Mouse (Mus musculus): ENCODE measurements around the gene Fxyd1. TPM values are rescaled to one million over a fixed set of nuclear protein-coding genes. Genes with fewer than 3 reads are reported as not detected.

The Fxyd1 gene
- polyA plus RNA-seq, 1 experiment = not detected

DNA sequence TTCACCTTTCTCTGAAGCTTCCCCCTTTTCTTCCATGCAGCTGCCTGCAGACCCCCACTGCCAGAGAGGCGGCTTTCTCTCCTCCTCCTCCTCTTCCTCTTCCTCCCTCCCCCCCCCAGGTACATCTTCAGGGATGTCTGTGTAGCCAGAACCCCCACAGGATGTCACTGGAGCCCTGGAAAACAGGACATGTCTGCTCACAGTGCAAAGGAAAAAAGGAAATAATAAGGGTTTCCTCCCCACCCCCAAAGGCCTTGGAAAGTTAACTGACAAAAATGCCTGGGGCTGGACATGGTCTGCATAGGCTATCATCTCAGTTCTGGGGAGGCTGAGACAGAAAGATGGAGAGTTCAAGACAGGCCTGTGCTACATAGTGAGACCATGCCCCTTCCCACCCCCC is 24.1 kb upstream of the Fxyd1 start:
- WGBS = 83% methylated on average over 1 of the region's 1 CpGs
- Histone ChIP-seq H3K4me3 (ENCODE audit: insufficient read depth, low read depth, low read length) (no peak overlapping the region), H3K4me1 (ENCODE audit: control insufficient read depth, insufficient read depth, low read length) (peaks cover 17% of the 10 kb centered on the region), H3K27ac (ENCODE audit: insufficient read depth, low read depth, low read length) (no peak overlapping the region)
- TF ChIP-seq POLR2A (IDR thresholded peaks at IDR 0.05; ENCODE audit: insufficient read depth, low read depth, low read length) = no peak
- no peak for TF ChIP-seq CTCF (IDR thresholded peaks at IDR 0.05; ENCODE audit: insufficient read depth, low read depth, low read length)

DNA sequence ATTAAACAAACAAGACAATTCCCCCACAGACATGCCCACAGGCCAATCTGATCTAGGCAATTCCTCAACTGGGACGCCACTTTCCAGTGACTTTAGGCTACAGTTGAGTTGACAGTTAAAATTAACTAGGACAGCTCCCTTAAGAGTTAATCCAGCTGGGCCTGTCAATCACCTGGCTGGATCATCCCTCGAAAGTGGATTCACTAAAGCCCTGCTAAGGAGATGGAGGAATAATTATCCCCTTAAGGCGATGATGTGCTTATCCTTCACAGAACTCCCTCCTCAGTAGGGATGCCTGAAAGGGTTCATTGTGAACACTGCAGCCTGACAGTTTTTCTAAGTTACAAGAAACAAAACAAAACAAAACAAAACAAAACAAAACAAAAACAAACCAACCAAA is 23.6 kb upstream of the Fxyd1 start:
- peaks cover 13% of the 10 kb centered on the region for H3K4me1 ChIP-seq (ENCODE audit: control insufficient read depth, insufficient read depth, low read length)
- no peak overlapping the region for H3K4me3 ChIP-seq (ENCODE audit: insufficient read depth, low read depth, low read length)
- TF ChIP-seq CTCF (IDR thresholded peaks at IDR 0.05; ENCODE audit: insufficient read depth, low read depth, low read length) (no peak), POLR2A (IDR thresholded peaks at IDR 0.05; ENCODE audit: insufficient read depth, low read depth, low read length) (no peak)
- H3K27ac ChIP-seq (ENCODE audit: insufficient read depth, low read depth, low read length) = no peak overlapping the region
- 55% methylated on average over 3 of the region's 3 CpGs for WGBS

DNA sequence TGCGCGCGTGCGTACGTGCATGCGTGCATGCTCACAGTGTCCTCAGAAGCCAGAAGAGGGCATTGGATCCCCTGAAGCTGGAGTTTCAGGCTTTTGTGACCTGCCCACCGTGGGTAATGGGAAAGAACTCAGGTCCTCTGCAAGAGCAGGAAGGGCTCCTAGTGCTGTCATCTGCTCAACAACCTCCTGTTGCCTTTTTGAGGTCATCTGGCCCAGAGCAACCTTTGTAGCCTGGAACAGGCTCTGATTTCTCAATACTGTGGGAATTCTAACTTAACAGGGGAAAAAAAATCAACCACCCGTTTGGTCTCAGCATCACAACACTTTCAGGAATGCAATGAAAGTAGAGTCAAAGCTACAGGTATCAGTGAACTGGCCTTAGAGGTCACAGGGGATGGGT is 22.7 kb upstream of the Fxyd1 start:
- H3K27ac ChIP-seq (ENCODE audit: insufficient read depth, low read depth, low read length) = no peak overlapping the region
- peaks cover 9% of the 10 kb centered on the region for H3K4me1 ChIP-seq (ENCODE audit: control insufficient read depth, insufficient read depth, low read length)
- no peak overlapping the region for H3K4me3 ChIP-seq (ENCODE audit: insufficient read depth, low read depth, low read length)
- 92% methylated on average over 8 of the region's 8 CpGs for WGBS
- TF ChIP-seq POLR2A (IDR thresholded peaks at IDR 0.05; ENCODE audit: insufficient read depth, low read depth, low read length) (no peak), CTCF (IDR thresholded peaks at IDR 0.05; ENCODE audit: insufficient read depth, low read depth, low read length) (no peak)

DNA sequence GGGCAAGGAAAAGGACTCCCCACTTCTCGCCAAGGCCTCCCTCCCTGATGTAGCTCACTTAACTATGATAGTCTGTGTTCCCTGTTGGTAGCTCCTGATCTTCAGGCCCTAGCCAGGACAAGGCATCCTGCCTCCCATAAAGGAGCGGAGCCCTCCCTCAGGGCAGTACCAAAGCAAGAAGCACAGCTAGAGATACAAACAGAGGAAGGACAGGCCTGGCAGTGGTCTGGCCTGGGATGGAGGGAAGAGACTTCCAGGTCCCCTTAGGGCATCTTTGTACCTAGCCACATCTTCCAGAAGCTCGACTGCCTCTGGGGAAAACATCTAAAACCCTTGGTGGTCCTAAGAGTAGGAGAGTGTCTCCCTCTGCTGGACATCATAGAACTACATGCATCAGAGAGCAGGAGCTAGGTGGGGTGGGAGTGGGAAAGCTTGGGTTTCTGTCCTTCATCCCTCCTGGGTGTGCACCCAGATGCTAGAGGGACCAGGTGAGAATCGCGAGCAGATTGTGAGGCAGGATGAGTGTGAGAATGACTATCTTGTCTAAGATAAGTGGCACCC is 21.0 kb upstream of the Fxyd1 start:
- H3K4me1 ChIP-seq (ENCODE audit: control insufficient read depth, insufficient read depth, low read length) = peaks cover 7% of the 10 kb centered on the region
- no peak overlapping the region for H3K4me3 ChIP-seq (ENCODE audit: insufficient read depth, low read depth, low read length)
- peak overlapping the region; percentile 43 for H3K27ac ChIP-seq (ENCODE audit: insufficient read depth, low read depth, low read length)
- TF ChIP-seq CTCF (IDR thresholded peaks at IDR 0.05; ENCODE audit: insufficient read depth, low read depth, low read length) = peak; percentile 29; the same call in 1 of the 2 replicates
- TF ChIP-seq POLR2A (IDR thresholded peaks at IDR 0.05; ENCODE audit: insufficient read depth, low read depth, low read length) = no peak
- 39% methylated on average over 5 of the region's 5 CpGs for WGBS

DNA sequence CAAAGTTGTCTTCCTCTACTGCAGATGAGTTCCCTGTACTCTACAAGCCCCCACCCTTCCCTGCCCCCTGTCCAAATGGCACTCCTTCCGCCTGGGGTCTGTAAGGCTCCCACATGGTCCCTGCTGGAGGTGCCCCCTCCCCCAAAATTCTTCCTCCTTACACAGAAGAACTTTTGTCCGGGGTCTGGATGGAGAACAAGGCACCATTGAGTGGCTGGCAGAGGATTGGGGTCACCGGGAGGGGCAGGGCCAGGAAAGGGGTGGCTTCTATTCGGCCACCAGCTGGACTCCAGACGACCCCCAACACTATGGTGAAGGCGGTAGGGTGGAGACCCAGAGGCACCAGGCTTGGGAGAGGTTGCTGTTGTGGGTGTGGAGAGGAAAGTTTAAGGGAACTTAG is 20.5 kb upstream of the Fxyd1 start:
- Histone ChIP-seq H3K27ac (ENCODE audit: insufficient read depth, low read depth, low read length) (peak overlapping the region; percentile 43; the same call in 1 of the 2 replicates), H3K4me1 (ENCODE audit: control insufficient read depth, insufficient read depth, low read length) (peaks cover 4% of the 10 kb centered on the region; the same call in 1 of the 2 replicates), H3K4me3 (ENCODE audit: insufficient read depth, low read depth, low read length) (no peak overlapping the region)
- 24% methylated on average over 6 of the region's 6 CpGs for WGBS
- no peak for TF ChIP-seq POLR2A (IDR thresholded peaks at IDR 0.05; ENCODE audit: insufficient read depth, low read depth, low read length)
- TF ChIP-seq CTCF (IDR thresholded peaks at IDR 0.05; ENCODE audit: insufficient read depth, low read depth, low read length) = no peak

DNA sequence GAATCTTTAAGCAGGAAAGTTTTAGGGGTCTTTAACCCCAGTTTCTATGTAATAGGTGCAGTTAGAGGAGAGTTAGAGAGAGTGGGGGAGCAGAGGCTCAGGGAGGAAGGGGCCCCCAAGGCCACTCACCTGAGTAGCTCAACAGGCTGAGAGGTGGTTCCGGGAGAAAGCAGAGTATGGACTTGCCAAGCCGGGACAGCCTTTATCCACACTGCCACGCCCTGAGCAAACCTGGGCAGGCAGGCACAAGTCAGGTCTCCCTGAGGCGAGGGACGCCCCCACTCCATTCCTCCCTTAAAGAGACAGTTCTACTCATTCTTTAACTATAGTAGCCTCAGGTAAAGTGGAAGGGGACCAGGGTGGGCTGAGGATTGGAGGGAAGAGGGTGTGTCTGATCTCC is 19.5 kb upstream of the Fxyd1 start, which contains the start of gene Fxyd3:
Fxyd3 (minus strand) TSS at position 213 of the 400 bp plus-strand sequence.
- H3K4me3 ChIP-seq (ENCODE audit: insufficient read depth, low read depth, low read length) = no peak within 1 kb of the TSS
- TF ChIP-seq CTCF (IDR thresholded peaks at IDR 0.05; ENCODE audit: insufficient read depth, low read depth, low read length) = no peak
- no peak for TF ChIP-seq POLR2A (IDR thresholded peaks at IDR 0.05; ENCODE audit: insufficient read depth, low read depth, low read length)
- WGBS = 81% methylated on average over 5 of the region's 5 CpGs
- H3K4me1 ChIP-seq (ENCODE audit: control insufficient read depth, insufficient read depth, low read length) = peaks cover 4% of the 10 kb centered on the region; the same call in 1 of the 2 replicates
- peak within 1 kb of the TSS; percentile 71 for H3K27ac ChIP-seq (ENCODE audit: insufficient read depth, low read depth, low read length)

DNA sequence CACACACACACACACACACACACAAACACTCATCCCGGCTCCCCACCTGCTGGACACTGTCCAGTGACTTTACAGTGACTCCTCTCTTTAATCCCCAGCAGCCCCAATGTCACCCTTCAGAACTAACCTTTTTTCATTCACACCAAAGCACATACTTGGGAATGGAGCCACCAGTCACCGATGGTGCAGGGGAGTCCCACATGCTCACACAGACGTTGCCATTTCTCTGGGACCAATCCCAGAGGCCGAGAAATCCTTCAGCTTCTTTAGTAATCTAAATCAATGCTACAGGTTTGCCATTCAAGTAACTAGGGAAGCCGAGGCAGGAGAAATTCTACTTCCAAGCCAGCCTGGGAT is 17.7 kb upstream of the Fxyd1 start:
- H3K4me3 ChIP-seq (ENCODE audit: insufficient read depth, low read depth, low read length) = no peak overlapping the region
- H3K27ac ChIP-seq (ENCODE audit: insufficient read depth, low read depth, low read length) = no peak overlapping the region
- TF ChIP-seq CTCF (IDR thresholded peaks at IDR 0.05; ENCODE audit: insufficient read depth, low read depth, low read length) (no peak), POLR2A (IDR thresholded peaks at IDR 0.05; ENCODE audit: insufficient read depth, low read depth, low read length) (no peak)
- 73% methylated on average over 5 of the region's 5 CpGs for WGBS
- H3K4me1 ChIP-seq (ENCODE audit: control insufficient read depth, insufficient read depth, low read length) = peaks cover 4% of the 10 kb centered on the region; the same call in 1 of the 2 replicates

DNA sequence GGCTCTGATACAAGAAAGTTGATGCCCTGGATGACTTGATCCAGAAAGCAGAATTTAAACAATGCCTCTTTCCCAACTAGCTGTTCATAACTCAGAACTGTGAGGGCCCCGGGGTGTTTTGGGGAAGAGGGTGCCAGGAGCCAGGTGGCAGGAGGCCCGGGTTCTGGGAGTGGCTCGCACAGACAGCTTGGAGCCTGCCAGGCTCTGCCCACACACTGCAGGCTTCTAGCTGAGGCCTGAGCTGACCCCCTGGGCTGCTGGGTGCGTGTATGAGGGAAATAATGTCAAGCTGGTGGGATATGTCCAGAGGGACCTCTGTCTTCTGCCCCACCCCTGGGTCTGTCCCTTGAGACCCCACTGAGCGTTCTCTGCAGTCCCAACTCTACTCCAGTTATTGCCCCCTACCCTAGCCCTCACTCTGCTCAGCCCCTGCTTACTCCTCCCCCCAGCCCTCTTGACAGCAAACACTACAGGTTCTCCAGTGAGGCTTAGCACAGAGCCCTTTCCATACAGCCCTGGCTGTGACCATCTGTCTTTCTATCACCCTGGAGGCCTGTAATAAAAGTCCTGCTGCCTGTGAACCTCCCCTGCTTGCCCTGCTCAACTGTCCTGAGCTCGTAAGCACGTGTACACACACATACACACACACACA is 17.2 kb upstream of the Fxyd1 start:
- TF ChIP-seq POLR2A (IDR thresholded peaks at IDR 0.05; ENCODE audit: insufficient read depth, low read depth, low read length) = no peak
- no peak for TF ChIP-seq CTCF (IDR thresholded peaks at IDR 0.05; ENCODE audit: insufficient read depth, low read depth, low read length)
- peaks cover 4% of the 10 kb centered on the region; the same call in 1 of the 2 replicates for H3K4me1 ChIP-seq (ENCODE audit: control insufficient read depth, insufficient read depth, low read length)
- no peak overlapping the region for H3K4me3 ChIP-seq (ENCODE audit: insufficient read depth, low read depth, low read length)
- no peak overlapping the region for H3K27ac ChIP-seq (ENCODE audit: insufficient read depth, low read depth, low read length)
- 58% methylated on average over 7 of the region's 7 CpGs for WGBS

DNA sequence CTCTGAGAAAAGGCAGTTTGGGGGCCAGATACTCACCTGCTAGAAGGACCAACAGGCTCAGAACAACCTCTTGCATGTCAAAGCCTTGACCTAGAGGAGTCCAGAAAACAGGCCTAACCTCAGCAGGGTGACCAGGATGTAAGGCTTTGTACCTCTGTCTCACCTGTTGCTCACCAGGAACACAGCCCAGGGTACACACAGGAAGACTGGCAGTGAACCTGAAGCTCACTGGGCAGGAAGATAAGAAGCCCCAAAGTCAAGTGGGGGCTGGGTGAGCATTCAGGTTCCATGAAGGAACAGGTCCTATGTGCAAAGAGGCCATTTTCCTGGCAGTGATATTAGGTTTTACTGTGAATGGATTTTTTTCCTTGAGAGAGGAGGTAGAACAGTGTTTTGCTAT is 16.5 kb upstream of the Fxyd1 start:
- Histone ChIP-seq H3K27ac (ENCODE audit: insufficient read depth, low read depth, low read length) (no peak overlapping the region), H3K4me3 (ENCODE audit: insufficient read depth, low read depth, low read length) (no peak overlapping the region), H3K4me1 (ENCODE audit: control insufficient read depth, insufficient read depth, low read length) (peaks cover 4% of the 10 kb centered on the region; the same call in 1 of the 2 replicates)
- TF ChIP-seq CTCF (IDR thresholded peaks at IDR 0.05; ENCODE audit: insufficient read depth, low read depth, low read length) = no peak
- no peak for TF ChIP-seq POLR2A (IDR thresholded peaks at IDR 0.05; ENCODE audit: insufficient read depth, low read depth, low read length)
